Mouse (Mus musculus) megakaryocyte, embryonic 14.5 days (primary cell): ENCODE results near the gene Slc17a7.

Experiments used
- FLI1 ChIP-seq: IDR thresholded peaks from 2 replicates; pipeline ENCODE4 v1.6.1; 2012; ENCODE audit warnings: low read length, inconsistent platforms, mixed read lengths
- GATA1 ChIP-seq: IDR thresholded peaks from 3 replicates; pipeline ENCODE4 v1.6.1; 2012; ENCODE audit warnings: mixed read lengths, low read length, inconsistent platforms, borderline replicate concordance

- TF ChIP-seq GATA1 (no peak), FLI1 (no peak)
These were observed 38.9 kb downstream of the Slc17a7 start for GRCm38 (mm10) chr7:45202654-45203053.
